Mouse (Mus musculus): ENCODE results near the gene C1rl. TPM values are rescaled to one million over a fixed set of nuclear protein-coding genes. Genes with fewer than 3 reads are reported as not detected.
"Not testable (repeated sequence)": the region's sequence is repeated elsewhere in the genome, so short reads cannot be mapped to it uniquely, and the experiment has no call there.

Gene C1rl
- polyA plus RNA-seq, 1 experiment from 2014 or later: 0.67 TPM

DNA sequence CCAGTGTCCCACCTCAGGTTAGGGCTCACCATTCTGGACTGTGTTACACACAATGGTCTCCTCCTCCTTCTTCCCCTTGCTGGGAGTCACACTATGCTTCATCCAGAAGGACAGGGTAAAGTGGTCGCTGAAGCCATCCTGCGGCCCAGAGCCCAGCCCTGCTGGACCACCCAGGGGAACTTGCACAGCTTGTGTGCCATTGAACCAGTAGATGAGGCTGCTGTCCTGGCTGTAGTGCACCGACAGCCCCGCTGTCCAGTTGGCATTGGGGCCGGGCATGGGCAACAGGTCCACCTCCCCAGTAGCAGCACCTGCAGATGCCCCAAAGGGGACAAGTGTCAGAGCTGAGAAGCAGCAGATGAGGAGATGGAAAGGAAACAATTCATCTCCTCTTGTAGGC lies 35.1 kb upstream of the C1rl start:
- Histone ChIP-seq H3K4me3 (replicated peaks) (no peak overlapping the region), H3K36me3 (no peaks in the 10 kb centered on the region), H3K4me2 (replicated peaks) (no peak overlapping the region), H3K9me3 (replicated peaks) (no peaks in the 10 kb centered on the region), H3K9ac (no peak overlapping the region), H3K27me3 (no peaks in the 10 kb centered on the region), H3K27ac (replicated peaks) (no peak overlapping the region), H3K4me1 (no peaks in the 10 kb centered on the region)
- ATAC-seq (ENCODE audit: insufficient number of reproducible peaks, low FRiP score, low TSS enrichment, low read depth): no peak
- WGBS: 90% methylated on average over 5 of the region's 5 CpGs

DNA sequence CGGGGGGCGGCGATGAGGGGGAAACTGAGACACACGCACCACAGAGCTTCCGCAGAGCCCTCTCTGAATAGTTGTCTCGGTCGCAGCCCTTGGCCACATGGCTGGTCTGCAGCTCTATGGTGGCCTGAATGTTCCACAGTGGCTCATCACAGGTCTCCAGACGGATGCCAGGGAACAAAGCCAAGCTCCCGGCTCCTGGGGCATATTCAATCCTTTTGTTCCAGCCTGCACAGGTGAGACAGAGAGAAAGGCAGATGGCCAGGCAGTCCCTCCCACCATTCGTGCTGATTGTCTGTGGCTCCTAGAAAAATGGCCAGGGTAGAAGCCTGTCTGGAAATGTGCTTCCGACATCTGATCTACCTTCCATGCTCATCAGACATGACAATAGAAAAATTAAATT lies 34.4 kb upstream of the C1rl start:
- Histone ChIP-seq H3K9ac (no peak overlapping the region), H3K27me3 (no peaks in the 10 kb centered on the region), H3K27ac (replicated peaks) (no peak overlapping the region), H3K4me1 (no peaks in the 10 kb centered on the region), H3K9me3 (replicated peaks) (no peaks in the 10 kb centered on the region), H3K4me2 (replicated peaks) (no peak overlapping the region), H3K4me3 (replicated peaks) (no peak overlapping the region), H3K36me3 (no peaks in the 10 kb centered on the region)
- WGBS: 78% methylated on average over 11 of the region's 11 CpGs
- ATAC-seq (ENCODE audit: insufficient number of reproducible peaks, low FRiP score, low TSS enrichment, low read depth): no peak

DNA sequence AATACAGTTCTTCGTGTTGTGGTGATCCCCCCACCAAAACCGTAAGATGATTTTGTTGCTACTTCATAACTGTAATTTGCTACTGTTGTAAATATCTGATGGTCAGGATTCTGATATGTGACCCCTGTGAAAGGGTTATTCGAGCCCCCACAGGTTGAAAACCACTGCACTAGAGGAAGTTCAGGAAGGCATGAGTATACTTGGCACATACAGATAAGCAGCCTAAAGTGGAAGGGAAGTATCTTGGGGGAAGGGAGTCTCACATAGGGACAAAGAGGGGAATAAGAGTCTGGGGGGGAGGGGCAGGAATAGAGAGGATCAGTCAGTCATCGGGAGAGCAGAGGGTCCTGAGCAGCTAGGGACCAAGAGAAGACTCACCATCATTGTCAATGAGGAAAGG lies 33.5 kb upstream of the C1rl start:
- Histone ChIP-seq H3K9ac (no peak overlapping the region), H3K36me3 (no peaks in the 10 kb centered on the region), H3K27me3 (no peaks in the 10 kb centered on the region), H3K4me1 (peaks cover 5% of the 10 kb centered on the region; the same call in 1 of the 2 replicates), H3K4me2 (replicated peaks) (no peak overlapping the region), H3K4me3 (replicated peaks) (no peak overlapping the region), H3K9me3 (replicated peaks) (no peaks in the 10 kb centered on the region), H3K27ac (replicated peaks) (no peak overlapping the region)
- no peak for ATAC-seq (ENCODE audit: insufficient number of reproducible peaks, low FRiP score, low TSS enrichment, low read depth)
- WGBS: 85% methylated on average over 4 of the region's 4 CpGs

DNA sequence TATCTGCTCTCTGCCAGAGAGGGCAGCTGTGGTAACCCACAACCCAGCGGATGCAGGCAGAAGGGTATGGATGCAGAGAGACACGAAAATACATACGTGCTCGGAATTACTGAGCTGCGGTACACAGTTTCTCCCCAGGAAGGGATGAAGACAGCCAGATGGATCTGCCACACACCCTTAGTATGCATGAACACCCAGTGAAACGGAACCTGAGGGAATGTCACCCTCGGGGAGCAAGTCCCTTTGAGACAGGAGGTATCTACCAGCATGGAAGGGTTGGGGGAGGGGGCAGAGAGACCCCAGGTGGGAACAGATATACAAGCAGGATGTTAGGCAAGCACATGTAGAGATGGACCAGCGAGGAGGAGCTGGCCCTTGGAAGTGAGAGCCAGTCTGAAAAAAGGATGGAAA lies 29.0 kb upstream of the C1rl start:
- WGBS: 24% methylated on average over 8 of the region's 8 CpGs
- peak overlapping the region; percentile 47 for H3K4me3 ChIP-seq (replicated peaks)
- ATAC-seq (ENCODE audit: insufficient number of reproducible peaks, low FRiP score, low TSS enrichment, low read depth): no peak

GRCm38 (mm10) chr6:124464305-124465271 lies 28.3 kb upstream of the C1rl start, which contains the start of gene Clstn3:
Clstn3 (minus strand) TSS chr6:124464794.
- ATAC-seq (ENCODE audit: insufficient number of reproducible peaks, low FRiP score, low TSS enrichment, low read depth): peak; percentile 90
- 4% methylated on average over 27 of the region's 27 CpGs for WGBS
- Histone ChIP-seq H3K4me1 (peaks cover 13% of the 10 kb centered on the region; the same call in 1 of the 2 replicates), H3K27ac (replicated peaks) (no peak within 1 kb of the TSS), H3K4me2 (replicated peaks) (peak within 1 kb of the TSS; percentile 81), H3K4me3 (replicated peaks) (peak within 1 kb of the TSS; percentile 47), H3K9me3 (replicated peaks) (no peaks in the 10 kb centered on the region), H3K27me3 (no peaks in the 10 kb centered on the region), H3K36me3 (no peaks in the 10 kb centered on the region), H3K9ac (peak within 1 kb of the TSS; percentile 16; the same call in 1 of the 2 replicates)

More for the DNA sequence above, 29.0 kb upstream of the C1rl start:
- Histone ChIP-seq H3K36me3 (no peaks in the 10 kb centered on the region), H3K27me3 (no peaks in the 10 kb centered on the region), H3K9me3 (replicated peaks) (no peaks in the 10 kb centered on the region), H3K27ac (replicated peaks) (no peak overlapping the region), H3K4me1 (peaks cover 13% of the 10 kb centered on the region; the same call in 1 of the 2 replicates), H3K9ac (no peak overlapping the region; the same call in 1 of the 2 replicates), H3K4me2 (replicated peaks) (peak overlapping the region; percentile 81)

GRCm38 (mm10) chr6:124465299-124465698 lies 27.6 kb upstream of the C1rl start:
- no peak overlapping the region for H3K27ac ChIP-seq (replicated peaks)
- WGBS: 40% methylated on average over 6 of the region's 6 CpGs
- peaks cover 13% of the 10 kb centered on the region; the same call in 1 of the 2 replicates for H3K4me1 ChIP-seq
- H3K27me3 ChIP-seq: no peaks in the 10 kb centered on the region
- peak overlapping the region; percentile 47 for H3K4me3 ChIP-seq (replicated peaks)
- H3K36me3 ChIP-seq: no peaks in the 10 kb centered on the region
- peak overlapping the region; percentile 81 for H3K4me2 ChIP-seq (replicated peaks)
- H3K9ac ChIP-seq: no peak overlapping the region
- no peaks in the 10 kb centered on the region for H3K9me3 ChIP-seq (replicated peaks)
- ATAC-seq (ENCODE audit: insufficient number of reproducible peaks, low FRiP score, low TSS enrichment, low read depth): no peak

GRCm38 (mm10) chr6:124465729-124466128 lies 27.2 kb upstream of the C1rl start:
- H3K4me2 ChIP-seq (replicated peaks): peak overlapping the region; percentile 81; the same call in 1 of the 2 replicates
- no peak for ATAC-seq (ENCODE audit: insufficient number of reproducible peaks, low FRiP score, low TSS enrichment, low read depth)
- WGBS: 68% methylated on average over 6 of the region's 6 CpGs

DNA sequence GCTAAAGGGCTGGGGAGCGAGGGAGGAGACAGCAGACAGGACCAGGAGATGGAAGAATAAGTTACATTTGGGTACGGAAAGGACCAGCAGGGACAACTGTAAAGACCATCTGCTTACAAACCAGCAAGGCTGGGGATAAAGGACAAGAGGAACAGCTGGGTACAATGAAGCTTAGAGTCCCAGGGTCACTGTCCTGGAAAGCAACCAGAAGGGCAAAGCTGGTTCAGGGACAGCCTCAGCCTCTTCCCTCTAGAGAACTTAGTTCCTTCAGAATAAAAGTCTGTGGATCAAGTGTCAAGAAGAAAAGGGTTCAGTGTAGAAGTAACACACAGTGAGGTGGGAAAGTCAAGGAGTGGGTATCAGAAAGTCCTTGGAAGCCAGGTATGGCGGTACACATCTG lies 21.8 kb upstream of the C1rl start:
- no peaks in the 10 kb centered on the region for H3K9me3 ChIP-seq (replicated peaks)
- 90% methylated on average over 3 of the region's 3 CpGs for WGBS
- H3K27ac ChIP-seq (replicated peaks): no peak overlapping the region
- H3K4me2 ChIP-seq (replicated peaks): no peak overlapping the region
- no peak for ATAC-seq (ENCODE audit: insufficient number of reproducible peaks, low FRiP score, low TSS enrichment, low read depth)
- H3K27me3 ChIP-seq: no peaks in the 10 kb centered on the region
- H3K4me3 ChIP-seq (replicated peaks): no peak overlapping the region
- H3K9ac ChIP-seq: no peak overlapping the region
- H3K36me3 ChIP-seq: no peaks in the 10 kb centered on the region
- no peaks in the 10 kb centered on the region for H3K4me1 ChIP-seq

More at GRCm38 (mm10) chr6:124465729-124466128, 27.2 kb upstream of the C1rl start:
- Histone ChIP-seq H3K4me3 (replicated peaks) (no peak overlapping the region), H3K27ac (replicated peaks) (no peak overlapping the region), H3K9me3 (replicated peaks) (no peaks in the 10 kb centered on the region), H3K4me1 (peaks cover 13% of the 10 kb centered on the region; the same call in 1 of the 2 replicates), H3K9ac (no peak overlapping the region), H3K27me3 (no peaks in the 10 kb centered on the region), H3K36me3 (no peaks in the 10 kb centered on the region)

DNA sequence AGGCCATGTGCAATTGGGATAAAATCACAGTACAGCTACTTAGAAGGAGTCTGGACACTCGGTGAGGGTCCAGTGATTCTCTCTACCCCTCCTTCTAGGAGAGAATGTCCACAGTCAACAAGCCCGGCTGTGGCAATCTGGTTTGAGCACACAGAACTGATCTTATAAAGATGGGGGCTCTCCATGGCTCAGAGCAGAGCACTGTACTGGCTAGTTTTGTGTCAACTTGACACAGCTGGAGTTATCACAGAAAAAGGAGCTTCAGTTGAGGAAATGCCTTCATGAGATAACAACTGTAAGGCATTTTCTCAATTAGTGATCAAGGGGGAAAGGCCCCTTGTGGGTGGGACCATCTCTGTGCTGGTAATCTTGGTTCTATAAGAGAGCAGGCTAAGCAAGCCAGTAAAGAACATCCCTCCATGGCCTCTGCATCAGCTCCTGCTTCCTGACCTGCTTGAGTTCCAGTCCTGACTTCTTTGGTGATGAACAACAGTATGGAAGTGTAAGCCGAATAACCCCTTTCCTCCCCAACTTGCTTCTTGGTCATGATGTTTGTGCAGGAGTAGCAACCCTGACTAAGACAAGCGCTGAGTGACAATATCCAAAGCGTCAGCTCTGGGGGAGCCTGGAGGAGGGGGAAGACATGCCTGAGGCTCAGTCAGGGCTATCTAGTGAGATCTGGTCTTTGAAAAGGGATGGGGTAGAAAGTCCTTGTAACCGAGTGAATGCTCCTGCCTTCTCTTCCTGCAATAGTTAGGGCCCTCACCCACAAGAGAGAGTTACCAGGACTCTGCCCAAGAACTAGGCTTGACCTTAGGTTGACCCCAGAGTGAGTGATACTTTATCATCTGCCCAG lies 20.9 kb upstream of the C1rl start:
- WGBS: 85% methylated on average over 6 of the region's 6 CpGs
- not testable (repeated sequence) for H3K4me1 ChIP-seq; ATAC-seq (ENCODE audit: insufficient number of reproducible peaks, low FRiP score, low TSS enrichment, low read depth); H3K27me3 ChIP-seq; H3K9me3 ChIP-seq (replicated peaks); H3K27ac ChIP-seq (replicated peaks); H3K9ac ChIP-seq; H3K4me3 ChIP-seq (replicated peaks); H3K4me2 ChIP-seq (replicated peaks); H3K36me3 ChIP-seq

- H3K4me3 ChIP-seq (replicated peaks): no peak overlapping the region
- H3K9me3 ChIP-seq (replicated peaks): no peaks in the 10 kb centered on the region
- 0 out of 2 replicates have a peak, but pooled peaks cover 2% of the 10 kb centered on the region for H3K4me1 ChIP-seq
- no peaks in the 10 kb centered on the region for H3K27me3 ChIP-seq
- H3K4me2 ChIP-seq (replicated peaks): no peak overlapping the region
- WGBS: 35% methylated on average over 6 of the region's 6 CpGs
- H3K9ac ChIP-seq: no peak overlapping the region
- no peak for ATAC-seq (ENCODE audit: insufficient number of reproducible peaks, low FRiP score, low TSS enrichment, low read depth)
- no peaks in the 10 kb centered on the region for H3K36me3 ChIP-seq
- no peak overlapping the region for H3K27ac ChIP-seq (replicated peaks)
Measured at GRCm38 (mm10) chr6:124472801-124473200, 20.1 kb upstream of the C1rl start.

GRCm38 (mm10) chr6:124474621-124475020 lies 18.3 kb upstream of the C1rl start:
- H3K27ac ChIP-seq (replicated peaks): no peak overlapping the region
- no peak overlapping the region for H3K9ac ChIP-seq
- 79% methylated on average over 11 of the region's 11 CpGs for WGBS
- no peaks in the 10 kb centered on the region for H3K9me3 ChIP-seq (replicated peaks)
- ATAC-seq (ENCODE audit: insufficient number of reproducible peaks, low FRiP score, low TSS enrichment, low read depth): no peak
- H3K4me3 ChIP-seq (replicated peaks): no peak overlapping the region
- H3K27me3 ChIP-seq: no peaks in the 10 kb centered on the region
- H3K36me3 ChIP-seq: no peaks in the 10 kb centered on the region
- no peak overlapping the region for H3K4me2 ChIP-seq (replicated peaks)
- H3K4me1 ChIP-seq: 0 out of 2 replicates have a peak, but pooled peaks cover 6% of the 10 kb centered on the region

All from embryonic facial prominence, embryonic 15.5 days (tissue).